Mouse (Mus musculus): Measurements from ENCODE around the gene Ppp4r1.

- peak; percentile 43; the same call in 1 of the 2 replicates for TF ChIP-seq POLR2A (IDR thresholded peaks at IDR 0.05; ENCODE audit: borderline replicate concordance, control insufficient read depth, low read depth, low read length)
- no peak for TF ChIP-seq CTCF (IDR thresholded peaks at IDR 0.05; ENCODE audit: control insufficient read depth, insufficient read depth, low read length)
These were observed 1.1 kb downstream of the Ppp4r1 start for GRCm38 (mm10) chr17:65783182-65784161.

Measured in bone marrow, adult 2 months (tissue).